8 mouse cellular contexts compared by ENCODE assay signal in the genomic region with DNA sequence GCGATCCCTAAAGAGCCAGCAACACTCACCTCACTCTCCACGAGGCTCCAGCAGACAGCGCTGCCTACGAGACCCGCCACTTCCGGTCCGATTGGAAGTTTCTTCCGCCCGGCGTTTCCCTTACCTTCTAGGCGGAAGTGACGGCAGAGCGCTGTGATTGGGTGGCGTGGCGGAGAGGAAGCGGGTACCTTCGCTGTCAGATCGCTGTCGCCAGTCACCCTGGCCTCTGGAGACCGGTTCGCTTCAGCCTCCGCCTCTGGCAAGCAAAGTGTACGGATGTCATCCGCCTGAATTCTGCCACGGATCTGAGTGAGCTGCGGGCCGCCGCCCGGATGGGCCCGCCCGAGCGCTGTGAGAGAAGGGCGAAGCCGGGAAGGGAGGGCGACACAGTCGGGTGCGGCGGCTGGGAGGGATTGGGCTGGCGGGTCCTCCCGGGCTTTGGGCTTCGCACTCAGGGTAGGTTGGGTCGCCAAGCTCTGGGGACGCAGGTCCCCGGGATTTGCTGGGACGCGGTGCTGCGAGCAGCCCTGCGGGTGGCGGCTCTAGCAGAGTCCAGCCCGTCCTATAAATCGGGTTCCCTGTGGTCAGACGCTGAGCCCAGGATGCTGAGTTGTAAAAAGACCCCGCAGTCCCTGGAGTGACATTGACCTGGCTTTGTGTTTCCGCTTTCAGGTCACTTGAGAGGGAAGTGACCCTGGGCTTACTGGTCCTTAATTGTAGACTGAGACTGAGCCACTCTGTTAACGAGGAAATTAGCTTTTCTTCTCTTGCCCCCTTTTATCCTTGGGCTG. TPM values are rescaled to one million over a fixed set of nuclear protein-coding genes. Genes with fewer than 3 reads are reported as not detected.
DNase-seq lines count a peak whose midpoint lies in the region; ATAC-seq and TF ChIP-seq lines count a peak whose summit lies in the region.

Gene Gdap2 (plus strand): TSS at position 67 of the 791 bp plus-strand sequence.
Gene Wdr3 (minus strand): TSS at position 93 of the 791 bp plus-strand sequence.

- H3K9ac ChIP-seq in ES-E14 (ENCODE audit: insufficient read depth, low read depth, low read length, poor library complexity, severe bottlenecking), result peak within 1 kb of the TSS; percentile 96
- H3K9ac ChIP-seq in forebrain, embryonic 15.5 days (replicated peaks), result peak within 1 kb of the TSS; percentile 76

- H3K4me2 ChIP-seq in forebrain, embryonic 15.5 days (replicated peaks), result peak within 1 kb of the TSS; percentile 84

- H3K27ac ChIP-seq in ES-E14 (ENCODE audit: insufficient read depth, low read depth, low read length, poor library complexity, severe bottlenecking), result no peak within 1 kb of the TSS
- H3K27ac ChIP-seq in forebrain, embryonic 15.5 days (replicated peaks), result peak within 1 kb of the TSS; percentile 88

- no peak for TF ChIP-seq CTCF in lung, adult 2 months (IDR thresholded peaks at IDR 0.05; ENCODE audit: insufficient read depth, low read length)

- WGBS in forebrain, embryonic 15.5 days, result under 1% methylated on average over 55 of the region's 55 CpGs
- WGBS in lung, adult 2 months, result under 1% methylated on average over 55 of the region's 55 CpGs

- peaks cover 15% of the 10 kb centered on the region for H3K36me3 ChIP-seq in ES-E14 (ENCODE audit: control insufficient read depth, insufficient read depth, low read length, poor library complexity, severe bottlenecking)
- H3K36me3 ChIP-seq in forebrain, embryonic 15.5 days, result peaks cover 19% of the 10 kb centered on the region

- peak; percentile 87 for DNase-seq in ES-E14 (ENCODE audit: low read depth, low spot score)
- peak; percentile 93 for DNase-seq in cerebellum, adult 11-12 months
- DNase-seq in heart, postnatal 25 days (ENCODE audit: low spot score), result peak; percentile 91
- peak; percentile 91 to 97 for DNase-seq in layer of hippocampus, adult 18-20 months (ENCODE audit: low spot score in 2 of 2)
- peak; percentile 94 for DNase-seq in lung, adult 2 months
- peak; percentile 93 for DNase-seq in thymus, adult 18-20 months

- in situ Hi-C loops in ES-E14 (cut with MboI; ENCODE audit: low sequenced_read_pairs in 2 of 2, unreplicated experiment in 2 of 2), result loop anchor here in 1 of 2 experiments (25.0 kb wide), 1 partner anchor 1425 kb away; no protein-coding TSS in a partner anchor

- H3K9me3 ChIP-seq in ES-E14 (ENCODE audit: control insufficient read depth, insufficient read depth, low read depth, low read length), result no peaks in the 10 kb centered on the region
- H3K9me3 ChIP-seq in forebrain, embryonic 15.5 days, result no peaks in the 10 kb centered on the region

- H3K27me3 ChIP-seq in forebrain, embryonic 15.5 days, result no peaks in the 10 kb centered on the region

- TF ChIP-seq POLR2A in lung, adult 2 months (IDR thresholded peaks at IDR 0.05; ENCODE audit: borderline replicate concordance, extremely low read depth, low read depth, low read length), result peak; percentile 98

- H3K4me3 ChIP-seq in ES-E14 (ENCODE audit: insufficient read depth in 1 of 2, low read depth in 1 of 2, low read length in 2 of 2, poor library complexity in 1 of 2, severe bottlenecking in 1 of 2), result peak within 1 kb of the TSS; percentile 94 to 98
- H3K4me3 ChIP-seq in forebrain, embryonic 15.5 days, result peak within 1 kb of the TSS; percentile 59
- H3K4me3 ChIP-seq in lung, adult 2 months (replicated peaks; ENCODE audit: extremely low read depth, low read depth, low read length), result peak within 1 kb of the TSS; percentile 79

- intact Hi-C loops in heart, postnatal 25 days (cut with DNase I), result no loop called here

- peaks cover 0 to 3% of the 10 kb centered on the region in 2 experiments; a peak in 1 of 4 replicates for H3K4me1 ChIP-seq in ES-E14 (ENCODE audit: control insufficient read depth in 2 of 2, insufficient read depth in 2 of 2, low read length in 2 of 2, poor library complexity in 1 of 2)
- H3K4me1 ChIP-seq in forebrain, embryonic 15.5 days, result peaks cover 28% of the 10 kb centered on the region
- H3K4me1 ChIP-seq in lung, adult 2 months (ENCODE audit: control insufficient read depth, insufficient read depth, low read length), result peaks cover 3% of the 10 kb centered on the region

- peak; percentile 99 for ATAC-seq in forebrain, embryonic 15.5 days (replicated peaks)
- ATAC-seq in neutrophil, adult 5-6 weeks (ENCODE audit: extremely low read depth, insufficient number of reproducible peaks, low FRiP score, poor library complexity, severe bottlenecking), result peak; percentile 100

TF ChIP-seq in ES-E14, 5 proteins besides CTCF, POLR2A, EP300 and RAD21:
- TF ChIP-seq HCFC1 (IDR thresholded peaks at IDR 0.05; ENCODE audit: borderline replicate concordance, insufficient read depth, low read length) (peak; percentile 74; the same call in 1 of the 2 replicates), ZNF384 (IDR thresholded peaks at IDR 0.05; ENCODE audit: low read depth, low read length) (no peak), CHD2 (IDR thresholded peaks at IDR 0.05; ENCODE audit: low read depth, low read length) (0 out of 2 replicates have a peak, but pooled peaks have one; percentile 62), MAFK (IDR thresholded peaks at IDR 0.05; ENCODE audit: insufficient read depth, low read depth, low read length) (no peak), ZC3H11A (IDR thresholded peaks at IDR 0.05; ENCODE audit: borderline replicate concordance, low read depth, low read length) (no peak)

RNA-seq across cellular contexts. Expression of gene Gdap2, which starts in this region (rescaled TPM):
- 8.8 and 13.9 TPM in 2 replicates for total RNA-seq in ES-E14 (2012; rRNA removed)
- 42.7 and 49.1 TPM in 2 replicates for polyA plus RNA-seq in forebrain, embryonic 15.5 days (2015; fragmentation: Nextera tagmentation; extraction: Ambion mirVana)
- total RNA-seq in heart, postnatal 25 days (2021), result 10 to 100 TPM in 1 of 2 experiments, 1 to 10 TPM in 1; 8.8 to 10.8 TPM
- 10 to 100 TPM; 39.5 to 42.5 TPM for total RNA-seq in layer of hippocampus, adult 18-20 months (2021)
- polyA plus RNA-seq in lung, adult 2 months (2012; rRNA removed), result 10.8 and 14.7 TPM in 2 replicates
- total RNA-seq in neutrophil, adult 5-6 weeks (2017), result 52.6 and 52.8 TPM in 2 replicates

RNA-seq across cellular contexts. Expression of gene Wdr3, which starts in this region (rescaled TPM):
- total RNA-seq in ES-E14 (2012; rRNA removed), result 69.8 and 89.8 TPM in 2 replicates
- polyA plus RNA-seq in forebrain, embryonic 15.5 days (2015; fragmentation: Nextera tagmentation; extraction: Ambion mirVana), result 41.3 and 47.1 TPM in 2 replicates
- total RNA-seq in heart, postnatal 25 days (2021), result 10 to 100 TPM in 1 of 2 experiments, 1 to 10 TPM in 1; 9.3 to 12.4 TPM
- 10 to 100 TPM; 21.5 to 22.4 TPM for total RNA-seq in layer of hippocampus, adult 18-20 months (2021)
- 13.6 and 15.5 TPM in 2 replicates for polyA plus RNA-seq in lung, adult 2 months (2012; rRNA removed)
- total RNA-seq in neutrophil, adult 5-6 weeks (2017), result 83.7 and 97.2 TPM in 2 replicates
